Mouse (Mus musculus) erythroblast, adult 5-6 weeks (primary cell): ENCODE results near the gene Shisa7. TPM values are rescaled to one million over a fixed set of nuclear protein-coding genes. Genes with fewer than 3 reads are reported as not detected.
"Not testable (repeated sequence)": the region's sequence is repeated elsewhere in the genome, so short reads cannot be mapped to it uniquely, and the experiment has no call there.

ENCODE experiments used
- ATAC-seq: replicated peaks from 2 replicates; pipeline ENCODE4 v1.8.0; 2016; ENCODE audit warnings: moderate number of reproducible peaks, mild to moderate bottlenecking, moderate TSS enrichment, inconsistent platforms; ENCODE audit not compliant: poor library complexity, low FRiP score, severe bottlenecking
- total RNA-seq, 2 experiments: library from RNA; stranded (forward) in 1 of 2; stranded (reverse) in 1 of 2; fragments of 150-400 nt in 1 of 2; fragments of 200-764, 138-1000 nt in 1 of 2; gene quantifications; 2 replicates each; pipeline versions ENCODE4 v1.2.3 to v1.2.4; 2015 to 2017; ENCODE audit warnings: low replicate concordance in 2 of 2

The Shisa7 gene
- total RNA-seq (2015; ENCODE audit: low replicate concordance), result not detected in 2 replicates
- total RNA-seq (2017; ENCODE audit: low replicate concordance), result not detected in 2 replicates

GRCm38 (mm10) chr7:4844245-4844916 is at the start of gene Shisa7:
Gene Shisa7 (minus strand): TSS chr7:4844696.
- no peak for ATAC-seq

- ATAC-seq, result no peak
Observed at GRCm38 (mm10) chr7:4886680-4887079, 42.2 kb upstream of the Shisa7 start.

- ATAC-seq, result not testable (repeated sequence)
Observed at GRCm38 (mm10) chr7:4879036-4879435, 34.5 kb upstream of the Shisa7 start.

- 0 out of 2 replicates have a peak, but pooled peaks have one; percentile 47 for ATAC-seq
Observed at GRCm38 (mm10) chr7:4878186-4878585, 33.7 kb upstream of the Shisa7 start.

- 0 out of 2 replicates have a peak, but pooled peaks have one; percentile 11 for ATAC-seq
Observed at GRCm38 (mm10) chr7:4877226-4877625, 32.7 kb upstream of the Shisa7 start.

GRCm38 (mm10) chr7:4876753-4877221 is 32.3 kb upstream of the Shisa7 start, which contains the start of gene Isoc2a:
Gene Isoc2a (plus strand): TSS chr7:4877153.
- peak; percentile 99 for ATAC-seq

- ATAC-seq, result no peak
Observed at GRCm38 (mm10) chr7:4870133-4870532, 25.6 kb upstream of the Shisa7 start, which contains the start of gene Isoc2b. Gene Isoc2b (minus strand): TSS chr7:4870258.

- 0 out of 2 replicates have a peak, but pooled peaks have one; percentile 6 for ATAC-seq
Observed at GRCm38 (mm10) chr7:4866631-4867180, 22.2 kb upstream of the Shisa7 start.

- peak; percentile 98 for ATAC-seq
Observed at GRCm38 (mm10) chr7:4865579-4866493, 21.3 kb upstream of the Shisa7 start.

GRCm38 (mm10) chr7:4865090-4865489 is 20.6 kb upstream of the Shisa7 start:
- ATAC-seq, result no peak

- ATAC-seq, result no peak
Observed at GRCm38 (mm10) chr7:4864130-4864845, 19.8 kb upstream of the Shisa7 start.

GRCm38 (mm10) chr7:4863541-4864080 is 19.1 kb upstream of the Shisa7 start:
- no peak for ATAC-seq

GRCm38 (mm10) chr7:4863041-4863440 is 18.5 kb upstream of the Shisa7 start:
- no peak for ATAC-seq

GRCm38 (mm10) chr7:4860926-4861325 is 16.4 kb upstream of the Shisa7 start:
- not testable (repeated sequence) for ATAC-seq

GRCm38 (mm10) chr7:4859418-4859978 is 15.0 kb upstream of the Shisa7 start:
- no peak for ATAC-seq

- ATAC-seq, result no peak
Observed at GRCm38 (mm10) chr7:4857321-4857720, 12.8 kb upstream of the Shisa7 start.

- ATAC-seq, result no peak
Observed at GRCm38 (mm10) chr7:4856508-4856907, 12.0 kb upstream of the Shisa7 start.

GRCm38 (mm10) chr7:4853613-4854012 is 9.1 kb upstream of the Shisa7 start:
- ATAC-seq, result no peak

- no peak for ATAC-seq
Observed at GRCm38 (mm10) chr7:4851315-4851688, 6.8 kb upstream of the Shisa7 start.
